Mouse (Mus musculus) megakaryocyte, embryonic 14.5 days (primary cell): ENCODE measurements around the gene Qrich1.

Experiments
- FLI1 ChIP-seq: IDR thresholded peaks from 2 replicates; pipeline ENCODE4 v1.6.1; 2012; ENCODE audit warnings: low read length, inconsistent platforms, mixed read lengths
- GATA1 ChIP-seq: IDR thresholded peaks from 3 replicates; pipeline ENCODE4 v1.6.1; 2012; ENCODE audit warnings: mixed read lengths, low read length, inconsistent platforms, borderline replicate concordance

- TF ChIP-seq GATA1 (no peak), FLI1 (no peak)
Measured at GRCm38 (mm10) chr9:108572321-108572720, 55.7 kb downstream of the Qrich1 start.
